Mouse (Mus musculus) retina, postnatal 7 days (tissue): ENCODE data around the gene Lonrf2.

ENCODE experiments used
- DNase-seq: peaks from one replicate; pipeline ENCODE4 v3.0.0-alpha.2; 2012; ENCODE audit warnings: low read depth, low spot score

The Lonrf2 gene

GRCm38 (mm10) chr1:38769920-38770319, 66.6 kb downstream of the Lonrf2 start:
- DNase-seq, result no peak

DNA sequence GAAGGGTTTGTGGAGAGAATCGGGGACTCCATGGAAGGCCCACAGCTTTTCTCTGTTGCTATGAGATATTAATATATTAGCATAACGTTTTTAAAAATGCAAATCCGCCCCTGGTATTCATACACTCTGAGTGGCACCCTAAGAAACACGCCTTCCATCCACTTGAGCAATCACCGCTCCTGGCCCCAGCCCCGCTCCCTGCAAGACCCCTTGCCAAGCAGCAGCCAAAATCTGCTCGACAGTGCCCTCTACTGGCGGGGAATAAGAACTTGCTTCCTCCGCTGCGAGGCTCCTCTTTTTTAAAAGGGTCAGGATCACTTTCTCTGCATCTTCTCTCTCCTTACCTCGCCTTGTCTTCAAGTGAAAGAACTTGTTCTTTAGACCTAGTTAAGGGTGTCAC, 68.7 kb downstream of the Lonrf2 start:
- DNase-seq, result peak; percentile 56

DNA sequence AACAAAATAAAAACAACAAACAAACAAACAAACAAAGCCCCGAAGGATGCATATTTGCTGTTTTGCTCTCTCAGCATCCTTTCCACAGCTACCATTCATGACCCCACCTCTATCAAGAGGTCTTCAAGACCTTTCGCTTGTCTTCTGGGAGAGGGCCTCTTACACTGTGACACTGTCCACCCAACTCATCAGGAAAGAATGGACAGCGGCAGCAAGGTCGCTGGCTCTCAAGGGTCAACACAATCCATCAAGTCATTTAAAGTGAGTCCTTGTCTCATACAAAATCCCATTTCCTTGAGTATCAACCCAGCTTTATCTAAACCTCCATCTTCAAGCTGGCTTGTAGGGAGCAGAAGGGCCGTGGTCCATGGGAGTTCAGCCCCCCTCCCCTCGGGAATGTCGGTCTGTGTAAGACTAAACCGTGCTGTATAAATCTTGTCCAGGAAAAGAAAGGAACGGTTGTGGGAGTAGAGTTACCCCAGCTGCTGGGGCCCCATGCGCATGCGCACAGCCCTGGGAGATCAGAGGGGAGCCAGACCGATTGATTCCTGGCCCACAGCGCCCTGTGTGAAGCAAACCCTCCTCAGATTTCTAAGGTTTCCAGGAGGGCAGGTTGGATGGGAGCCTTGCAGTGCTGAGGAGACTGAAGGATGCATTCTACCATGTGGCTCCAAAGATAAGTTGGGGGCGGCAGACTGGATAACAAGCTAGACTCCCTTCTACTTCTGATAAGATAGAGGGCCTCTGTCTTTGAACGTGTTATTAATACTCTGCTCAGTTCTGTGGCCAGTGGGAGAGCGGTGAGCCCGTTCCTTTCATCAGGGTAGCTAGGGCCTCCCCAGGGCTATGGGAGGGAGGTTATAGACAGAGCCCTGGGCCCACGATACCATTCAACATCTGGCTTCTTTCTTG, 69.6 kb downstream of the Lonrf2 start:
- DNase-seq, result no peak

DNA sequence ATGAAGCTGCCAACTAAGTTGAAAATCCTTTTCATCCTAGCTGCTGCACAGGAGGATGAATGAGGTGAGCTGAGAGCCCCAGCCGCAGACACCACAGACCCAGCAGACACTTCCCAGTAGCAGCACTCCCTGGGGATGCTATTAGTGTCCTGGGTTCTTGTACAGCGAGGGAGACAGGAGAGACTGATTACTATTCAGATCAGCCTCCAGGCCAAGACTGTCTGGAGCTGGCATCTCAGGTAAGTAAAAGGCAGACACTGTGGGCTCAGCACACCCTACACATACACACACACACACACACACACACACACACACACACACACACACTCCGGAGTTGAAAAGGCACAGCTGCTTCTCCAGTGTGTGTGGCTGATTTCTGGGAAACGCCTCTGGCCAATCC, 70.3 kb downstream of the Lonrf2 start:
- DNase-seq, result no peak

GRCm38 (mm10) chr1:38763960-38764613, 72.4 kb downstream of the Lonrf2 start:
- DNase-seq, result no peak

GRCm38 (mm10) chr1:38760424-38760823, 76.1 kb downstream of the Lonrf2 start:
- no peak for DNase-seq

- no peak for DNase-seq
Measured at GRCm38 (mm10) chr1:38757791-38758403, 78.6 kb downstream of the Lonrf2 start.

DNA sequence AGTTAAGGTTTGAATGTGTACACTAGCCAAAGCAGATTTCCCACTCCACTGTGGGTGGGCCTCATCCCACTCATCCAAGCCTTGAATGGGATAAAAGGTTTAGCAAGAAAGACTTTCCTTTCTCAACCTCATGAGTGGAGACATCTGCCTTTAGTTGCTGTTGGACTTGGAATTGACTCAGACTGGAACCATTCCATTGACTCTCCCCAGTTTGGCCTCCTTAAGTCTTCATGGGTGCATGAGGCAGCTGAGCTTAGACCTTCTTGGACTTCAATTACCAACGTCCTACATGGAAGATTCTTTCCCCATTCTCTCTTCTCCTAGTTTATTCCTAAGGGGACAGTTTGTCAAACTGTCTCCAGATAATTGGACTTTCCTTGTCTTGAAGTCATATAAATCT, 92.6 kb downstream of the Lonrf2 start:
- no peak for DNase-seq
